Mouse (Mus musculus) lung, postnatal 14 days (tissue): ENCODE data around the gene Def8.

Source experiments
- DNase-seq: peaks from one replicate; pipeline ENCODE4 v3.0.0; 2021

Gene Def8

DNA sequence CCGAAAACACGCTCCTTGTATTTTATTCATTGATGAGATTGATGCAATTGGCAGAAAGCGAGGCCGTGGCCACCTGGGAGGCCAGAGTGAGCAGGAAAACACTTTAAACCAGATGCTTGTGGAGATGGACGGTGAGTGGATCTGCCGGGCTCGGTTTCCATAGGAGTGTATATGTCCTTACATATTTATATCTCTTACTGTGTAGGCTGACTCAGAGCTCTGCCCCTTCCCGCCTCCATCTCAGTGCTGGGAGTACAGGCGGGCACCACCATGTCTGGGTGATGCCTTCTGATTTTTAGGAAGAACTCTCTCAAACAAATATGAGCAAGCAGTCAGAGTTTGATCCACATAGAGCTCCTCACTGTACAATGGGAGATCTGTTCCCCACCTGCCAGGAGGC lies 69.6 kb downstream of the Def8 start:
- no peak for DNase-seq

DNA sequence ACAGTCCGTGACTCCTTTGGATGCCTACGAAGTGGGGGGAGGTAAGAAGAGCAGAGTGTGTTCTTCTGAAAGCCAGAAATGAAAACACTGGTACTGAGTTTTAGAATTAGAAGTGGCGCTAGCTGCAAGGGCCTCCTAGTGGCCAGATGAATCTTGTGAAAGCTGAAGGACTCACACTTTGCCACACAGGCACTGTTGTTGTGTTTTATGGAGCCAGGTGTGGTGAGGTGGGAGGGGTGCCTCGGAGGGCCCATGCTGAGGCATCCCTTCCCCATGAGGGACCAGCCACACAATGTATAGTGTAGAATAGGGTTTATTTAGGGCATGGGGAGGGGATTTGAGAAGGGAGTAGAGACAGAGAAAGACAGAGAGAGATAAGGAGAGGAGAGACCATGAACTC lies 74.4 kb downstream of the Def8 start:
- no peak for DNase-seq

DNA sequence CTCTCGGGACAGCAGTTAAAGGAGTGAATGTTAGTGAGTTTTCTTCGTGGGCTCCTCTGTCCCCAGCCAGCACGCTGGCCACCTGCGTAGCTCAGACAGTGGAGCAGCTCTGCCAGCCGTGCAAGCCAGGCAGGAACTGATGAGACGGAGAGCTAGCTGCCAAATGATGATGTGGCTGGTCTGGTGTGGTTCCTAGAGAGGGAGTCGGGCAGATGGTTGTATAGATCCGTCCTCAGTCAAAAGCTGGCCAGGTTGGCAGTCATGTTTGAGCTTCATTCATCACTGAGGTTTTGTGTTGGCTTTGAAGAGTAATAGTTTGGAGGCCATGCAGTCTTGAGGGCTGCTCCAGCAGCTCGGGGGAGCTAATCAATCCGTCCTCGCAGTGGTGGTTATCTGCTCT lies 75.6 kb downstream of the Def8 start:
- no peak for DNase-seq

DNA sequence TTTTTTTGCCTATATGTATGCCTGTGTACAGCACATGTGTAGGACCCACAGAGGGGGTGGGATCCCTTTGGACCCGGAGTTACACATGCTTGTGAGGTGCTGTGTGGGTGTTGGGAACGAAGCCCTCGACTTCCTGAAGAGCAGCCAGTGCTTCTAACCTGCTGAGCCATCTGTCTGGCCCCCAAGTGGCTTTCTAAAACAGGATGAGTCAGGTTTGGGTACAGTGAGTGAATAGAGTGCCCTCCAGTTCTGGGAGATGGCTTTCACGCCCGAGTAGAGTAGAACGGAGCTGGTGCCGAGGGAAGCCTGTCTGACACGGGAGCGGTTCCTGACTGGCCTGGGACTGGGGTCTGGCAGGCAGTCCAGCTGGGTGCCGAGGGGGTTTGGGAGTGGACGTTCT lies 76.2 kb downstream of the Def8 start:
- DNase-seq = no peak

DNA sequence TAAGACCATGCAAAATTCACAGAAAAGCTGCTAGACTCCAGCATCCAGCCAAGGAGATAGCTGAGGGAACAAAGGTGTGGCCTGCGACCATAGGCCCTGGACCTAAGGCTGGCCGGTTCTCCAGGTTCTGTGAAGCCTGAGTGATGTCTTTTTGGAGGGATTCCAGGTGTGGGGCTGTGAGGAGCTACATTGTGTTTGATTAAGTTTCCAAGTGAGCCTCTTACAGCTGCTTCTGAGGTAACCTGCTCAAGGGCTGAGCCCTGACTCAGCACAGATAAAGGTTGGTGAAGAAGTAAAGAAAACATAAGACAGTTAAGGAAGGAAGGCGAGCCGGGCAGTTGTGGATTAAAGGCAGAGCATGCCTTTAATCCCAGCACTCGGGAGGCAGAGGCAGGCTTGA lies 78.9 kb downstream of the Def8 start:
- no peak for DNase-seq

DNA sequence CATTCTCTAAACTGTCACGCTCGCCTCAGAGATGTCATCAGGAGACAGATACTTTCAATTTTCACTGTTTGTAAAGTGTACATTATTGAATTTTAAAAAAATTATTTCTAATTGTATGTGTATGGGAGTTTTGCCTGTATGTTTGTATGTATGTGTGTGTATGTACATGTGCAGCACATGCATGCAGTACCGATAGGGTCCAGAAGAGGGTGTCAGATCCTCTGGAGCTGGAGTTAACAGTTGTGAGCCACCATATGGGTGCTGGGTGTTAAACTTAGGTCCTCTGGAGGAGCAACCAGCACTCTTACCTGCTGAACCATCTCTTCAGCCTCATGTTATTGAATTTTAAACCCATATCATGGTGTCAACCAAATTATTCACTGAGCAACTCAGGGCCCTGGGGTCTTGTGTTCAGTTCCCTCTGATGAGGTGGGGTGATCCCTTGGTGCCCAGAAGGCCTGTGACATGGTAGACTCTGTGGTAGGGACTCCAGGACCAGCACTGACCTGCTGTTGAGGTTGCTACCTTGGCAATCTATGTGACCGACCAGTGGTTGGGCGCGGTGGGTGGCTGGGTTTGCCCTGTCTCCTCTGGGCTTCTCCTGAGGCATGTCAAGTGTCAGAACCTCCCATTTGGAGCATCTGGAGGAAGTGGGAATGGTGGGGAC lies 80.6 kb downstream of the Def8 start:
- DNase-seq = no peak

DNA sequence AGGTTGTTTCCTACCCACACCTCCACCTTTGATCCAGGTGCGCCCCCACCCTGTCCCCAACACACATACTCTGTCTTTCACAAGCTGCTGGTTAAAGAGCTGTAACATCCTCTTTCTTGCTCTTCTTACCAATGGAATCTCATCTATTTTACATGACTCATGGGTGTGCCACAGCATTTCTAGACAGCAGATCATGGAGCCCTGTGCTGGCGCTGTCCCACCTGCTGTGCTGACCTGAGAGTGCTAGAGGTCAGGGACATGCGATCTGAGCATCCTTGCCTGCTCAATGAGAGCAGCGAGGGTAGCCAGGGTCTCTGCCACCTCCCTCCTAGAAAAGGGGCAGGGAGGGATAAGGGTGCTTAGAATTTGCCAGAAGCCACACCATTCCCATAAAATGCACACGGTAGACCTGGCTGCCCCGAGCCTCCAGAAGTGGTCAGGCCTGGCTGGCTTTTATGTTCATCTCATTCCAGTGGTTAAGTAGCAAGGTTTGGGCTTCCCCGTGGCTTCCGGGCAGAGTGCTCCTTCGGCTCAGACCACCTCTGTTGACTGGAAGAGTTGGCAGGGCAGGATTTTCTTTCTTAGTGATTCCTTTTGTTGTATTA lies 81.4 kb downstream of the Def8 start:
- no peak for DNase-seq

DNA sequence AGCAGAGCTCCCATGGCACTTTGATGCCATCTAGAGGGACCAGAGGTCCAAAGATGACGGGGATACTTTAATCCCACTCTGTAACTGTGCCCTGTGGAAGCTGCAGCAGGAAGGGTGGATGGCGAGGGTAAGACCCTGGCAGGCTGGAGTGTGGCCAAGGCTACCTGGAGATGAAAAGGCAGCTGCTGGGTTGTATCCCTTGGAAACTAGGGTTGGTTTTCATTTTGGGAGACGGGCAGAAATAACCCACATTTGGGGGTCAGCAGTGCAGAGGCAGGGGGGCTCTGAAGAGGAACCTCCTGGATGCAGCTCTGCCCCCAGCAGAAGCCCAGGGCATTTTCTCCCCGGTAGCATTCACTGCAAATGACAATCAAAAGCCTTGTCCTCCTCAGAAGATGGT lies 81.9 kb downstream of the Def8 start:
- DNase-seq = no peak

DNA sequence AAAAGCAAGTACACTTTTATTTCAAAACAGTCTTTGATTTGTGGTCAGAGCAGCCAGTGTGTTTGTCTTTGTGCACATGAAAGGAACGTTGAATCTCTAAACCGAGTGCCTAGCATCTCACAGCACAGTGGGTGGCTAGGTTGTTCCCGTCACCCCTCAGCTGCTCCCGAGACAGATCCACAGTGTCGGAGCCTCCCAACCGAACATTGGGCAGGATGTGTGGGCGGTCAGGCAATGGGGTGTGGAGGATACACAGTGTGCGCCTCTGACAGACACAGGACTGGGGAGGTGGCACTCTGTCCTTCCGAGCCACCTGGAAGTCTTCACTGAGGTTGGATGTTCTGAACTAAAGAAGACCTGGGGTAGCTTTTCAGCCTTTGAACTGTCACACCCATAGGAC lies 82.4 kb downstream of the Def8 start:
- DNase-seq = no peak

DNA sequence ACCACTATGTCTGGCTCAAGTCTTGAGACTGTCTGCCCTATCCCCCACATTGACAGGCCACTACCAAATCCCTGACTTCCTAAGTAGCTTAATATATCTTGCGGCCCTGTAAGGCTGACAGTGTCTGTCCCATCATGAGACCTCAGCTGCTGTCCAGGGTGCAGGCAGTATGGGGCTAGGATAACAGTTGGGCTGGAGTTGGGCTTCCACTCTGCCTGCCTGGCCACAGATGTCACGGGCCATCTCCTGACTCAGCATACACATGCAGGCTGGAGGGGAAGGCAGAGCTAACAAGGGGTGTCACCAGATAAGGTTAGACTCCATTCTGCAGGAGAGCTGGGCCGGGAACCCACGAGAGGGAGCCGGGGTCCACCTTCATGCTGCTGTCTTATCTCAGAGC lies 83.8 kb downstream of the Def8 start:
- DNase-seq = no peak

DNA sequence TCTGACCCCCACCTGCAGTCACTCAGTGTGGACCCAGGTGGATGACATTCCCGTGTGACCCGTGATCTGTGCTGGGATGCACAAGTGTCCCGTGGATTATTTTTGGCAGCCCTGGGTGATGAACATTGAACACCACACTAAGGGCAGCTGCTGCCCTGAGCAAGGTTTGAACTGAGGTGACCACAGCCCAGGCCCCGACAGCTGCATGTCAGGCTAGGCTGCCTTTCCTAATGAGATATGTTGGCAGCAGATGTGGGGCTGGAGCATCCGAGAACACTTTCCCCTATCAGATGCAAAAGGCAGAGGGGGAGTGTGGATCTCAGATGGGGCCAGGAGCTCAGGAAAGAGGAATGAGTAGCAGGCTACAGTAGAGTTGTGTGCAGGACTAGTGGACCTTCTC lies 87.5 kb downstream of the Def8 start:
- DNase-seq = no peak
